Mouse (Mus musculus) midbrain, postnatal 0 days (tissue): ENCODE results near the gene Nfam1. TPM values are rescaled to one million over a fixed set of nuclear protein-coding genes. Genes with fewer than 3 reads are reported as not detected.
A peak's percentile ranks its signal among the peaks of the same experiment; 100 is the strongest.
"Not testable (repeated sequence)": the region's sequence is repeated elsewhere in the genome, so short reads cannot be mapped to it uniquely, and the experiment has no call there.

Experiments used
- ATAC-seq: fragments of 200-750 bp; cut with Nextera tagmentation; 2 replicates; pipeline ENCODE4 v1.8.0; 2017; ENCODE audit warnings: moderate number of reproducible peaks, mild to moderate bottlenecking, moderate TSS enrichment, moderate library complexity; ENCODE audit not compliant: low FRiP score
- DNase-seq: peaks from one replicate; pipeline ENCODE4 v3.0.0-alpha.2; 2015; ENCODE audit warnings: low spot score
- H3K27ac ChIP-seq: fragments of 300-500 bp; sonication (generic); 2 replicates; pipeline ENCODE4 v1.5.1; 2014; ENCODE audit warnings: low read depth, mild to moderate bottlenecking, low read length, mixed read lengths
- H3K27me3 ChIP-seq: fragments of 300-500 bp; sonication (generic); 2 replicates; pipeline ENCODE4 v1.6.1; 2014; ENCODE audit warnings: low read length, control low read depth, mixed read lengths; ENCODE audit not compliant: insufficient read depth
- H3K36me3 ChIP-seq: fragments of 300-500 bp; sonication (generic); 2 replicates; pipeline ENCODE4 v1.6.1; 2014; ENCODE audit warnings: low read length, control low read depth, mixed read lengths; ENCODE audit not compliant: insufficient read depth
- H3K4me1 ChIP-seq: fragments of 300-500 bp; sonication (generic); 2 replicates; pipeline ENCODE4 v1.6.1; 2014; ENCODE audit warnings: mild to moderate bottlenecking, control low read depth, antibody characterized with exemption, low read length, mixed read lengths; ENCODE audit not compliant: insufficient read depth
- H3K4me2 ChIP-seq: fragments of 300-500 bp; sonication (generic); 2 replicates; pipeline ENCODE4 v1.6.1; 2014; ENCODE audit warnings: low read depth, mild to moderate bottlenecking, low read length, mixed read lengths; ENCODE audit not compliant: poor library complexity, severe bottlenecking
- H3K4me3 ChIP-seq: fragments of 300-500 bp; sonication (generic); 2 replicates; pipeline ENCODE4 v1.5.1; 2014; ENCODE audit warnings: low read depth, mild to moderate bottlenecking, low read length, moderate library complexity
- H3K9ac ChIP-seq: fragments of 300-500 bp; sonication (generic); replicated peaks from 2 replicates; pipeline ENCODE4 v1.6.1; 2014; ENCODE audit warnings: mild to moderate bottlenecking, low read length, moderate library complexity, mixed read lengths; ENCODE audit not compliant: poor library complexity, severe bottlenecking
- H3K9me3 ChIP-seq: fragments of 300-500 bp; sonication (generic); 2 replicates; pipeline ENCODE4 v1.6.1; 2016; ENCODE audit warnings: low read length, control low read depth
- CTCF ChIP-seq: IDR thresholded peaks from 2 replicates; pipeline ENCODE4 v1.5.1; 2016; ENCODE audit warnings: antibody characterized with exemption, mild to moderate bottlenecking
- WGBS: fragments of 180-500 bp; shearing (Covaris S2); extraction: QIAGEN DNeasy Blood & Tissue Kit; methylation state at CpG from one replicate; pipeline ENCODE4 v1.1.7; 2014; 5-methylcytosine and 5-hydroxymethylcytosine counted together
- polyA plus RNA-seq: library from polyadenylated mRNA; unstranded; fragments of >200 nt; fragmentation: Nextera tagmentation; extraction: Ambion mirVana; gene quantifications from 2 replicates; pipeline ENCODE4 v1.2.1, GENCODE M21; 2015
- total RNA-seq: library from RNA; depleted of rRNA; stranded (reverse); fragments of >200 nt; gene quantifications from 2 replicates; pipeline ENCODE4 v1.2.3, GENCODE M21; 2014

Gene Nfam1
- total and polyA plus RNA-seq, 2 experiments from 2014 or later = 1.9 to 4.1 TPM

GRCm38 (mm10) chr15:83065543-83065942, 32.4 kb upstream of the Nfam1 start:
- WGBS = 50% methylated on average over 4 of the region's 4 CpGs
- Histone ChIP-seq H3K9me3 (no peaks in the 10 kb centered on the region), H3K36me3 (no peaks in the 10 kb centered on the region), H3K9ac (no peak overlapping the region), H3K4me3 (no peak overlapping the region), H3K27me3 (no peaks in the 10 kb centered on the region), H3K4me1 (no peaks in the 10 kb centered on the region), H3K4me2 (no peak overlapping the region), H3K27ac (no peak overlapping the region)
- no peak for ATAC-seq
- DNase-seq = peak; percentile 71
- TF ChIP-seq CTCF = no peak

DNA sequence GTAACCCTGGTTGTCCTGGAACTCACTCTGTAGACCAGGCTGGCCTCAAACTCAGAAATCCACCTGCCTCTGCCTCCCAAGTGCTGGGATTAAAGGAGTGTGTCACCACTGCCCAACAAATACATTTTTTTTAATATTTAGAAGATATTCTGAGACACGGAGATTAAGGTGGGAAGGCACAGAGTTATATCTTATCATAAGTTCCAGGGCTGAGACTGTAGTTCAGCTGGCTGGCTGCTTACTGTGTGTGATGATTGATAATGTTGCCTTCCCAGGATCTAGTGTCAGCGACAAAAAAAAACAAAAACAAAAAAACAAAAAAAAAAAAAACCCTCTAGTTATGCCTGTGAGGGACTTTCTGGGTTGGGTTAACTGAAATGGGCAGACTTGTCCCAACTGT, 29.5 kb upstream of the Nfam1 start:
- H3K4me1 ChIP-seq, H3K27me3 ChIP-seq, H3K9ac ChIP-seq, H3K4me2 ChIP-seq, ATAC-seq, H3K36me3 ChIP-seq, H3K9me3 ChIP-seq, DNase-seq, H3K27ac ChIP-seq, H3K4me3 ChIP-seq: not testable (repeated sequence)
- 90% methylated on average over 2 of the region's 2 CpGs for WGBS

- Histone ChIP-seq H3K36me3 (no peaks in the 10 kb centered on the region), H3K4me1 (peaks cover 7% of the 10 kb centered on the region), H3K4me2 (no peak overlapping the region), H3K4me3 (no peak overlapping the region), H3K9me3 (no peaks in the 10 kb centered on the region), H3K27ac (no peak overlapping the region), H3K9ac (no peak overlapping the region), H3K27me3 (no peaks in the 10 kb centered on the region)
- no peak for TF ChIP-seq CTCF
- ATAC-seq = no peak
- WGBS = 29% methylated on average over 5 of the region's 5 CpGs
- DNase-seq = no peak
Measured at GRCm38 (mm10) chr15:83061689-83062088, 28.6 kb upstream of the Nfam1 start.

GRCm38 (mm10) chr15:83059233-83059660, 26.1 kb upstream of the Nfam1 start:
- H3K27ac ChIP-seq = no peak overlapping the region
- 24% methylated on average over 5 of the region's 5 CpGs for WGBS
- no peak overlapping the region for H3K4me2 ChIP-seq
- ATAC-seq (no peak), DNase-seq (peak; percentile 27)
- no peak overlapping the region for H3K9ac ChIP-seq
- no peaks in the 10 kb centered on the region for H3K9me3 ChIP-seq
- no peak for TF ChIP-seq CTCF
- H3K4me1 ChIP-seq = peaks cover 10% of the 10 kb centered on the region
- H3K4me3 ChIP-seq = no peak overlapping the region
- H3K27me3 ChIP-seq = no peaks in the 10 kb centered on the region
- H3K36me3 ChIP-seq = no peaks in the 10 kb centered on the region

DNA sequence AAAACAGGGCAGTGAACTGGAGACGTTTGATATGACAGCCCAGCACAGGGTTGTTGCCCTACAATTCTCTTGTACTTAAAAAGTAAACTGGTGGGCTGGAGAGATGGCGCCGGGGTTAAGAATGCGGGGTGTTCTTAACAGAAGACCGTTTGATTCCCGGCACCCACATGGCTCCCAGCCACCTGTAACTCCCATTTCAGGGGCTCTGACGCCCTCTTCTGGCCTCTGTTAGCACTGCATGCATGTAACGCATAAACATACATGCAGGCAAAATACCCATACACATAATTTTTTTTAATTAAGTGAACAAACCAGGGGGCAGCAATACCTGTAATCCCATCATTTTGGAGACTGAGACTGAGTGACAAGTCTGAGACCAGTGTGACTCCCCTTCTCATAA, 24.4 kb upstream of the Nfam1 start:
- H3K4me2 ChIP-seq = no peak overlapping the region
- H3K27ac ChIP-seq = peak overlapping the region; percentile 88
- no peaks in the 10 kb centered on the region for H3K9me3 ChIP-seq
- peak; percentile 64 for TF ChIP-seq CTCF
- H3K36me3 ChIP-seq = no peaks in the 10 kb centered on the region
- no peaks in the 10 kb centered on the region for H3K27me3 ChIP-seq
- peaks cover 10% of the 10 kb centered on the region for H3K4me1 ChIP-seq
- DNase-seq = no peak
- ATAC-seq = no peak
- WGBS = 77% methylated on average over 8 of the region's 8 CpGs
- H3K9ac ChIP-seq = no peak overlapping the region
- H3K4me3 ChIP-seq = no peak overlapping the region

GRCm38 (mm10) chr15:83056378-83057083, 23.4 kb upstream of the Nfam1 start:
- Histone ChIP-seq H3K4me1 (peaks cover 10% of the 10 kb centered on the region), H3K4me3 (peak overlapping the region; percentile 33), H3K4me2 (peak overlapping the region; percentile 72), H3K27ac (peak overlapping the region; percentile 88), H3K9ac (peak overlapping the region; percentile 50), H3K27me3 (no peaks in the 10 kb centered on the region), H3K9me3 (no peaks in the 10 kb centered on the region), H3K36me3 (no peaks in the 10 kb centered on the region)
- peak; percentile 72 for DNase-seq
- under 1% methylated on average over 29 of the region's 29 CpGs for WGBS
- peak; percentile 76 for ATAC-seq
- TF ChIP-seq CTCF = no peak
